Mouse (Mus musculus): ENCODE data around the gene Dexi. TPM values are rescaled to one million over a fixed set of nuclear protein-coding genes. Genes with fewer than 3 reads are reported as not detected.

Gene Dexi
- polyA plus RNA-seq, 1 experiment from 2014 or later, result 27.9 TPM

- no peak overlapping the region for H3K4me2 ChIP-seq (replicated peaks)
- no peaks in the 10 kb centered on the region for H3K36me3 ChIP-seq
- ATAC-seq (ENCODE audit: low FRiP score, low read depth), result no peak
- H3K4me3 ChIP-seq, result no peak overlapping the region
- no peak overlapping the region for H3K27ac ChIP-seq
- no peak overlapping the region for H3K9ac ChIP-seq
- no peaks in the 10 kb centered on the region for H3K9me3 ChIP-seq
- WGBS, result 85% methylated on average over 18 of the region's 18 CpGs
- H3K4me1 ChIP-seq, result peaks cover 6% of the 10 kb centered on the region; the same call in 1 of the 2 replicates
- peaks cover 2% of the 10 kb centered on the region; the same call in 1 of the 2 replicates for H3K27me3 ChIP-seq (replicated peaks)
These were observed 52.2 kb downstream of the Dexi start for GRCm38 (mm10) chr16:10490503-10491150.

GRCm38 (mm10) chr16:10489904-10490457, 52.9 kb downstream of the Dexi start:
- peaks cover 6% of the 10 kb centered on the region; the same call in 1 of the 2 replicates for H3K4me1 ChIP-seq
- H3K36me3 ChIP-seq, result no peaks in the 10 kb centered on the region
- ATAC-seq (ENCODE audit: low FRiP score, low read depth), result no peak
- H3K4me3 ChIP-seq, result no peak overlapping the region
- peaks cover 2% of the 10 kb centered on the region; the same call in 1 of the 2 replicates for H3K27me3 ChIP-seq (replicated peaks)
- 28% methylated on average over 12 of the region's 14 CpGs for WGBS
- no peak overlapping the region for H3K27ac ChIP-seq
- H3K9me3 ChIP-seq, result no peaks in the 10 kb centered on the region
- H3K4me2 ChIP-seq (replicated peaks), result peak overlapping the region; percentile 41
- no peak overlapping the region for H3K9ac ChIP-seq

- no peaks in the 10 kb centered on the region for H3K36me3 ChIP-seq
These were observed 53.4 kb downstream of the Dexi start for GRCm38 (mm10) chr16:10489483-10489882.

GRCm38 (mm10) chr16:10488769-10489481, 53.9 kb downstream of the Dexi start:
- 85% methylated on average over 7 of the region's 7 CpGs for WGBS

More at GRCm38 (mm10) chr16:10489483-10489882, 53.4 kb downstream of the Dexi start:
- Histone ChIP-seq H3K4me1 (peaks cover 6% of the 10 kb centered on the region; the same call in 1 of the 2 replicates), H3K27me3 (replicated peaks) (peaks cover 2% of the 10 kb centered on the region; the same call in 1 of the 2 replicates), H3K4me2 (replicated peaks) (peak overlapping the region; percentile 41), H3K9ac (no peak overlapping the region), H3K27ac (no peak overlapping the region), H3K4me3 (no peak overlapping the region), H3K9me3 (no peaks in the 10 kb centered on the region)
- WGBS, result 13% methylated on average over 9 of the region's 9 CpGs
- ATAC-seq (ENCODE audit: low FRiP score, low read depth), result no peak

GRCm38 (mm10) chr16:10487895-10488493, 54.9 kb downstream of the Dexi start:
- Histone ChIP-seq H3K27ac (no peak overlapping the region), H3K4me1 (peaks cover 6% of the 10 kb centered on the region; the same call in 1 of the 2 replicates), H3K4me3 (no peak overlapping the region), H3K9ac (no peak overlapping the region), H3K36me3 (no peaks in the 10 kb centered on the region), H3K27me3 (replicated peaks) (no peaks in the 10 kb centered on the region; the same call in 1 of the 2 replicates), H3K4me2 (replicated peaks) (no peak overlapping the region), H3K9me3 (no peaks in the 10 kb centered on the region)
- no peak for ATAC-seq (ENCODE audit: low FRiP score, low read depth)
- WGBS, result 91% methylated on average over 8 of the region's 8 CpGs

More at GRCm38 (mm10) chr16:10488769-10489481, 53.9 kb downstream of the Dexi start:
- no peaks in the 10 kb centered on the region for H3K9me3 ChIP-seq
- H3K27me3 ChIP-seq (replicated peaks), result peaks cover 2% of the 10 kb centered on the region; the same call in 1 of the 2 replicates
- no peak overlapping the region for H3K9ac ChIP-seq
- ATAC-seq (ENCODE audit: low FRiP score, low read depth), result no peak
- no peaks in the 10 kb centered on the region for H3K36me3 ChIP-seq
- H3K4me2 ChIP-seq (replicated peaks), result no peak overlapping the region
- peaks cover 6% of the 10 kb centered on the region; the same call in 1 of the 2 replicates for H3K4me1 ChIP-seq
- H3K4me3 ChIP-seq, result no peak overlapping the region
- H3K27ac ChIP-seq, result no peak overlapping the region

- H3K4me3 ChIP-seq, result no peak overlapping the region
- H3K36me3 ChIP-seq, result no peaks in the 10 kb centered on the region
- H3K4me2 ChIP-seq (replicated peaks), result no peak overlapping the region
- no peak overlapping the region for H3K27ac ChIP-seq
- no peak overlapping the region for H3K9ac ChIP-seq
- no peaks in the 10 kb centered on the region; the same call in 1 of the 2 replicates for H3K27me3 ChIP-seq (replicated peaks)
- H3K9me3 ChIP-seq, result no peaks in the 10 kb centered on the region
- WGBS, result 50% methylated on average over 3 of the region's 3 CpGs
- peaks cover 6% of the 10 kb centered on the region; the same call in 1 of the 2 replicates for H3K4me1 ChIP-seq
- no peak for ATAC-seq (ENCODE audit: low FRiP score, low read depth)
These were observed 55.9 kb downstream of the Dexi start for GRCm38 (mm10) chr16:10486993-10487392.

- no peaks in the 10 kb centered on the region for H3K36me3 ChIP-seq
- H3K27me3 ChIP-seq (replicated peaks), result no peaks in the 10 kb centered on the region
- H3K9ac ChIP-seq, result no peak overlapping the region
- H3K27ac ChIP-seq, result no peak overlapping the region
- H3K9me3 ChIP-seq, result no peaks in the 10 kb centered on the region
- no peaks in the 10 kb centered on the region for H3K4me1 ChIP-seq
- H3K4me3 ChIP-seq, result no peak overlapping the region
- ATAC-seq (ENCODE audit: low FRiP score, low read depth), result no peak
- WGBS, result 79% methylated on average over 4 of the region's 4 CpGs
- H3K4me2 ChIP-seq (replicated peaks), result no peak overlapping the region
These were observed 60.5 kb downstream of the Dexi start for GRCm38 (mm10) chr16:10482343-10482742.

- no peak for ATAC-seq (ENCODE audit: low FRiP score, low read depth)
- no peak within 1 kb of the TSS for H3K4me2 ChIP-seq (replicated peaks)
- 85% methylated on average over 5 of the region's 5 CpGs for WGBS
- no peaks in the 10 kb centered on the region for H3K9me3 ChIP-seq
- H3K4me3 ChIP-seq, result no peak within 1 kb of the TSS
- H3K4me1 ChIP-seq, result no peaks in the 10 kb centered on the region
- no peak within 1 kb of the TSS for H3K27ac ChIP-seq
- no peaks in the 10 kb centered on the region for H3K27me3 ChIP-seq (replicated peaks)
- H3K36me3 ChIP-seq, result no peaks in the 10 kb centered on the region
- H3K9ac ChIP-seq, result no peak within 1 kb of the TSS
These were observed 63.0 kb downstream of the Dexi start, which contains the start of gene Ciita for GRCm38 (mm10) chr16:10479857-10480256. Gene Ciita (plus strand): TSS chr16:10480059.

- H3K4me1 ChIP-seq, result no peaks in the 10 kb centered on the region
- no peaks in the 10 kb centered on the region for H3K36me3 ChIP-seq
- H3K4me3 ChIP-seq, result no peak overlapping the region
- H3K27ac ChIP-seq, result no peak overlapping the region
- no peak overlapping the region for H3K4me2 ChIP-seq (replicated peaks)
- WGBS, result 78% methylated on average over 2 of the region's 2 CpGs
- no peak for ATAC-seq (ENCODE audit: low FRiP score, low read depth)
- no peaks in the 10 kb centered on the region for H3K27me3 ChIP-seq (replicated peaks)
- no peak overlapping the region for H3K9ac ChIP-seq
- no peaks in the 10 kb centered on the region for H3K9me3 ChIP-seq
These were observed 66.9 kb downstream of the Dexi start for GRCm38 (mm10) chr16:10475919-10476318.

- Histone ChIP-seq H3K27ac (no peak overlapping the region), H3K9me3 (no peaks in the 10 kb centered on the region), H3K4me3 (no peak overlapping the region), H3K4me1 (no peaks in the 10 kb centered on the region), H3K27me3 (replicated peaks) (no peaks in the 10 kb centered on the region), H3K4me2 (replicated peaks) (no peak overlapping the region), H3K9ac (no peak overlapping the region), H3K36me3 (no peaks in the 10 kb centered on the region)
- WGBS, result 80% methylated on average over 3 of the region's 3 CpGs
- ATAC-seq (ENCODE audit: low FRiP score, low read depth), result no peak
These were observed 67.9 kb downstream of the Dexi start for GRCm38 (mm10) chr16:10474956-10475355.

- Histone ChIP-seq H3K9ac (no peak overlapping the region), H3K27ac (no peak overlapping the region), H3K4me1 (no peaks in the 10 kb centered on the region), H3K9me3 (no peaks in the 10 kb centered on the region), H3K36me3 (no peaks in the 10 kb centered on the region), H3K27me3 (replicated peaks) (no peaks in the 10 kb centered on the region), H3K4me2 (replicated peaks) (no peak overlapping the region), H3K4me3 (no peak overlapping the region)
- 89% methylated on average over 3 of the region's 3 CpGs for whole genome bisulfite sequencing
- ATAC-seq (ENCODE audit: low FRiP score, low read depth), result no peak
These were observed 70.9 kb downstream of the Dexi start for GRCm38 (mm10) chr16:10471950-10472349.

GRCm38 (mm10) chr16:10468201-10468600, 74.7 kb downstream of the Dexi start:
- Histone ChIP-seq H3K4me2 (replicated peaks) (no peak overlapping the region), H3K9ac (no peak overlapping the region), H3K27ac (no peak overlapping the region), H3K4me1 (no peaks in the 10 kb centered on the region), H3K27me3 (replicated peaks) (no peaks in the 10 kb centered on the region), H3K9me3 (no peaks in the 10 kb centered on the region), H3K36me3 (no peaks in the 10 kb centered on the region), H3K4me3 (no peak overlapping the region)
- 76% methylated on average over 1 of the region's 1 CpGs for WGBS
- ATAC-seq (ENCODE audit: low FRiP score, low read depth), result no peak

All from neural tube, embryonic 12.5 days (tissue).